Mouse (Mus musculus): ENCODE results near the gene Armh2. TPM values are rescaled to one million over a fixed set of nuclear protein-coding genes. Genes with fewer than 3 reads are reported as not detected.
A peak's percentile ranks its signal among the peaks of the same experiment; 100 is the strongest.

The Armh2 gene
- polyA plus RNA-seq, 1 experiment from 2014 or later: not detected

- Histone ChIP-seq H3K9ac (ENCODE audit: low read depth, low read length) (no peak overlapping the region), H3K4me1 (ENCODE audit: control insufficient read depth, insufficient read depth, low read length) (no peaks in the 10 kb centered on the region), H3K4me3 (ENCODE audit: low read length) (no peak overlapping the region), H3K36me3 (ENCODE audit: control insufficient read depth, insufficient read depth, low read length) (no peaks in the 10 kb centered on the region), H3K27me3 (ENCODE audit: control insufficient read depth, insufficient read depth, low read length) (no peaks in the 10 kb centered on the region), H3K27ac (ENCODE audit: low read depth, low read length) (no peak overlapping the region), H3K4me2 (replicated peaks; ENCODE audit: low read depth, low read length) (no peak overlapping the region), H3K9me3 (ENCODE audit: control insufficient read depth, low read length) (no peaks in the 10 kb centered on the region)
- WGBS: 35% methylated on average over 11 of the region's 11 CpGs
- peak; percentile 89 for ATAC-seq (ENCODE audit: low FRiP score, low TSS enrichment)
Measured at GRCm38 (mm10) chr13:24786014-24786490, 45.0 kb downstream of the Armh2 start.

GRCm38 (mm10) chr13:24787477-24787876 lies 46.4 kb downstream of the Armh2 start:
- H3K4me3 ChIP-seq (ENCODE audit: low read length): no peak overlapping the region
- ATAC-seq (ENCODE audit: low FRiP score, low TSS enrichment): no peak
- no peaks in the 10 kb centered on the region for H3K27me3 ChIP-seq (ENCODE audit: control insufficient read depth, insufficient read depth, low read length)
- no peak overlapping the region for H3K9ac ChIP-seq (ENCODE audit: low read depth, low read length)
- H3K4me2 ChIP-seq (replicated peaks; ENCODE audit: low read depth, low read length): no peak overlapping the region
- 89% methylated on average over 5 of the region's 5 CpGs for WGBS
- no peak overlapping the region for H3K27ac ChIP-seq (ENCODE audit: low read depth, low read length)
- H3K4me1 ChIP-seq (ENCODE audit: control insufficient read depth, insufficient read depth, low read length): no peaks in the 10 kb centered on the region
- no peaks in the 10 kb centered on the region for H3K36me3 ChIP-seq (ENCODE audit: control insufficient read depth, insufficient read depth, low read length)
- no peaks in the 10 kb centered on the region for H3K9me3 ChIP-seq (ENCODE audit: control insufficient read depth, low read length)

DNA sequence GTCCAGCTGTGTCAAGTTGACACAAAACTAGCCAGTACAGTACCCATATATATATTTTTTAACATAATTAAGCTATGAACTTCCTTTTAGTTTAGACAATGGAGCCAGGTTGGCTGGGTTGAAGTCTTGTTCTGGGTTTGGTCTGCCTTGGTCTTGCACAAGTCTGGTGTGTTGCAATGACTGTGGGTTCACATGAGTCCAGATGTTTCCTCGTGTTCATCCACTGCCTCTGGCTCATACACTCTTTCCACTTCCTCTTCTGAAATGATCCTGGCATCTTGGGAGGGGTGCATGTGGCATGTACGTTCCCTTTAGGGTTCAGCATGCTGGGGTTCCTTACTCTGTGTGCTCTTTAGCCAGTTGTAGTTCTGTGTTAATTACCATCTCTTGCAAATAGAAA lies 50.3 kb downstream of the Armh2 start:
- Histone ChIP-seq H3K9me3 (ENCODE audit: control insufficient read depth, low read length) (no peaks in the 10 kb centered on the region), H3K4me1 (ENCODE audit: control insufficient read depth, insufficient read depth, low read length) (no peaks in the 10 kb centered on the region), H3K27ac (ENCODE audit: low read depth, low read length) (no peak overlapping the region), H3K4me3 (ENCODE audit: low read length) (no peak overlapping the region), H3K4me2 (replicated peaks; ENCODE audit: low read depth, low read length) (no peak overlapping the region), H3K9ac (ENCODE audit: low read depth, low read length) (no peak overlapping the region), H3K36me3 (ENCODE audit: control insufficient read depth, insufficient read depth, low read length) (no peaks in the 10 kb centered on the region), H3K27me3 (ENCODE audit: control insufficient read depth, insufficient read depth, low read length) (no peaks in the 10 kb centered on the region)
- no peak for ATAC-seq (ENCODE audit: low FRiP score, low TSS enrichment)
- 82% methylated on average over 2 of the region's 2 CpGs for whole genome bisulfite sequencing

GRCm38 (mm10) chr13:24792411-24793045 lies 51.5 kb downstream of the Armh2 start:
- 86% methylated on average over 9 of the region's 9 CpGs for WGBS

More at GRCm38 (mm10) chr13:24792411-24793045, 51.5 kb downstream of the Armh2 start:
- no peak overlapping the region for H3K9ac ChIP-seq (ENCODE audit: low read depth, low read length)
- H3K27me3 ChIP-seq (ENCODE audit: control insufficient read depth, insufficient read depth, low read length): no peaks in the 10 kb centered on the region
- H3K4me1 ChIP-seq (ENCODE audit: control insufficient read depth, insufficient read depth, low read length): no peaks in the 10 kb centered on the region
- no peak for ATAC-seq (ENCODE audit: low FRiP score, low TSS enrichment)
- H3K4me3 ChIP-seq (ENCODE audit: low read length): no peak overlapping the region
- H3K4me2 ChIP-seq (replicated peaks; ENCODE audit: low read depth, low read length): no peak overlapping the region
- H3K9me3 ChIP-seq (ENCODE audit: control insufficient read depth, low read length): no peaks in the 10 kb centered on the region
- H3K36me3 ChIP-seq (ENCODE audit: control insufficient read depth, insufficient read depth, low read length): no peaks in the 10 kb centered on the region
- H3K27ac ChIP-seq (ENCODE audit: low read depth, low read length): no peak overlapping the region

Other genes with a start within 250 kb of the Armh2 start
- 2.4 and 3.1 TPM in 2 replicates for gene Ripor2, start 159.0 kb upstream of the Armh2 start, polyA plus RNA-seq (2014; fragmentation: Nextera tagmentation; extraction: Ambion mirVana)
- gene Gmnn, start 20.7 kb downstream of the Armh2 start, polyA plus RNA-seq (2014; fragmentation: Nextera tagmentation; extraction: Ambion mirVana): 134 and 174 TPM in 2 replicates
- gene BC005537, start 60.4 kb downstream of the Armh2 start, polyA plus RNA-seq (2014; fragmentation: Nextera tagmentation; extraction: Ambion mirVana): 35.3 and 41.5 TPM in 2 replicates
- 81.8 and 91.6 TPM in 2 replicates for gene Acot13, start 90.3 kb downstream of the Armh2 start, polyA plus RNA-seq (2014; fragmentation: Nextera tagmentation; extraction: Ambion mirVana)
- gene Tdp2, start 90.4 kb downstream of the Armh2 start, polyA plus RNA-seq (2014; fragmentation: Nextera tagmentation; extraction: Ambion mirVana): 68.8 and 79.9 TPM in 2 replicates
- gene D130043K22Rik, start 103.9 kb downstream of the Armh2 start, polyA plus RNA-seq (2014; fragmentation: Nextera tagmentation; extraction: Ambion mirVana): 0.29 and 0.64 TPM in 2 replicates
- 8.4 and 8.7 TPM in 2 replicates for gene Aldh5a1, start 196.4 kb downstream of the Armh2 start, polyA plus RNA-seq (2014; fragmentation: Nextera tagmentation; extraction: Ambion mirVana)
- 0.39 and 0.74 TPM in 2 replicates for gene Gpld1, start 201.9 kb downstream of the Armh2 start, polyA plus RNA-seq (2014; fragmentation: Nextera tagmentation; extraction: Ambion mirVana)